Mouse (Mus musculus): ENCODE results near the gene Gng11.

Gng11 gene

DNA sequence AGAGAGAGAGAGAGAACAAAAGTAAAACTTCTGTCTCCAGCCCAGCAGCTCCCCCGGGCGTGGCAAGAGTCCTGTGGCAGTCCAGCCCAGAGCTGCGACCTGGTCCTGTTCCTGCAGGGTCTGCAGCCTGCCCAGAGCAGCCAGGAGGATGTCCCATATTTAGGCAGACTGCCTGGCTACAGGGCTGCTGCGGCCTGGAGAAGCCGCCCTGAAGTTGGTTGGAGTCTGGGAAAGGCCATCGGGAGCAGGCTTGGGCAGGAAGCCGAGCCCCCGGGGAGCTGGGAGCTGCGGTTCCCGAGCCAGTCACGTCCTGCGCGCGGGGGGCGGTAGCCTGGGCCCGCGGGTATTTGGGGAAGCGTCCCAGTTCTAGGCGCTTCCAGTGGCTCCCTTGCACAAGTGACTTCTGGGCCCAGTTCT is at the start of gene Gng11:
Gene Gng11 (plus strand): TSS at position 15 of the 417 bp plus-strand sequence.
- peak; percentile 26 for DNase-seq (ENCODE audit: low read depth, low spot score)

DNA sequence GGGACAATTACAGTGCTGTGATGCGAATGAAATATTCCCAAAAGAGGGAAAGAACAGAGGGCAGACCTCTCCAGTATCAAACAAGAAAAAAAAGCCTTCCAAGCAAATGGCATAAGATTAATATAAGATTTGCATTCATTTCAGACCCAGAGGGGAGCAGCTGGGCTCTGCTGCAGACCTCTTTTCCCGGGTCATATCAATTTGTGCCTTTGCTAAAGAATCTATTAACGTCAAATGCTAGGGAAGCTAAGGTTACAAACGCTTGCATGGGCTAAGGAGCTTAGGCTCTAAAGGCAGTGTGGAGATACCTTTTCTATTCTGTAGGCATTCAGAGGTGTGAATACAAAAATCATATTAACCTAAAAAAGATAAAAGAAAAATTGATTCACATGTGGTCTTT is 48.7 kb upstream of the Gng11 start:
- DNase-seq (ENCODE audit: low read depth, low spot score), result no peak

DNA sequence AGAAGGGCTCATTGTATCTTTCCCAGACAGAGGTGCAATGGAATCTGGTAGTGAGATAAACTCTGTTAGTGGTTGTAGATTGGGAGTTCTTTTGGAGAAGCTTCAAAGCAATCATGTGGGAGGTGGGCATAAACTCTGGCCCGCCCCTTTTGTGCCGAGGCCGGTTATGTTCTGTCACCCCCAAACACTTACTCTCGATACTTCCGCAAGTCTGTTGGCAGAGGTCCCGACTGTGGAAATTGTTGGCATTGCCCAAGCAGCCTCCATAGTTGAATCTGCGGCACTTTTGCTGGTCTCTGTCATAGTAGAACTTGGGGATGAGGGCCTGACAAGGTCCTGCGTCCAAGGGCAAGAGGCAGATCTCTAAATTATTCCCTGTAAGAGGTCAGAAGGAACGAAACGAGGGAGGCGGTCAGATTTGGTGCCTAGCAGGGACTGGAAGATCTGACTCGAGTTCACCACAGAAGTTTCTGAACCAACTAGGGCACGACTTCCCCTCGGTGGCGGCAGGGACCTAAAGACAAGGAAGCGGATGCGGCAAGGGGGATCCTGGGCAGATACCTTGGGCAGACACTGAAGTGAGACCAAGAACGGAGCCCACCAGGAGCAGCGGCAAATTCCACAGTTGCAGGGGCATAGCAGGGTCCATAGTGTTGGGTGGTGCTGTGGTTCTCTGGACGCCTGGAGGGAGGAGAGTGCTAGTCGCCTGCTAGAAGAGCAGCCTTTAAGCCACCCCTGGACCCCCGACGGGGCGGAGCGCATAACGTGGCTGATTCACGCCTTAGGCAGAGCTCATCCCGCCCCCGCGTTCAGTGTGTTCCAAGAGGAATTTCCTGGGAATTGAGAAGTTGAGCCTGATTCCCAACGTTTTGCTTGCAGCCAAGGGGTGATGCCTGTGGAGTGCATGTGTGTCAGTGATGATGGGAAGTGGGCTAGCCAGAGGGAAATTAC is 35.8 kb upstream of the Gng11 start:
- peak; percentile 29 for DNase-seq (ENCODE audit: low read depth, low spot score)

DNA sequence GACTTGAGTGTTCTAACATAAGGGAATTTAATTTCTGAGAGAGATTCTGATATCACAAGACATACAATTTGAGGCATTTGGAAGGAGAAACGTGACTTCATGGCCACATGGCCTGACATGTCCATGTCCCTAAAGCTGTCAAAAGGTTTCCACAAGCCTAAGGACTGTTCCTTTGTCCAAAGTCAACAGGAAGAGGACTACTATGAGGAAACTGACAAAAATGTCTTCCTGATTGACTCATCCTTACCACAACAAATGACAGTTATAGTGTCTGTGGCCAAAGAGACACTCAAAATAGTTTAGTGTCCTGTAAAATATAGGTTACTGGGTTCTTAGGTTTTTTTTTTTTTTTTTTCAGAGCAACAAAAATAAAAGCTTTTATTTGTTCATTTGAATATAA is 30.0 kb upstream of the Gng11 start:
- DNase-seq (ENCODE audit: low read depth, low spot score), result no peak

DNA sequence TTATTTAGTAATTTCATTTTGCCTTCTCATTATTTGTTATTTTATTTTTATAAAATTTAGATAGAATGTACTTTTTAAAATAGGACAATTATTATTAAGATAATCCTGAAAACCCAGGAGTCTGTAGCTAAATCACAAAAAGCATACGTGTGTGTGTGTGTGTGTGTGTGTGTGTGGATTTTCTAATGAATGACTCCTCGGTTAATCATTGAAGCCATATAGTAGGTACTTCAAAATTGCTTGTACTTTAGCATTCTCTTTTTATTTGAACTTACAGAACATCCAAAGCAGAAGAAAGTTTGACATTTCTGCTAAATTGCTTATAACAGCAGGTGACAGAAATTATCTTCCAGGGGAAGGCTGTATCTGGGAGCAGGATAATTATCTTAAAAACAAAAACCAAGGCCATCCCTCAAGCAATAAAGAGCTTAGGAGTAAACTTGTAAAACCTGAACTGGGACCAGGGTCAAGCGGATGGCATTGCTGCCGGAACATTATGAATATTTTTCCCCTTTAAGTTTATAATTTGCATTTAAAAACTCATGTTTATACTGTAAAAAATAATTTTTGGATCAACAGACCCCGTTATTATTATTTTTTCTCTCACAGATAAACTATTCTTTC is 20.9 kb upstream of the Gng11 start:
- DNase-seq (ENCODE audit: low read depth, low spot score), result no peak

DNA sequence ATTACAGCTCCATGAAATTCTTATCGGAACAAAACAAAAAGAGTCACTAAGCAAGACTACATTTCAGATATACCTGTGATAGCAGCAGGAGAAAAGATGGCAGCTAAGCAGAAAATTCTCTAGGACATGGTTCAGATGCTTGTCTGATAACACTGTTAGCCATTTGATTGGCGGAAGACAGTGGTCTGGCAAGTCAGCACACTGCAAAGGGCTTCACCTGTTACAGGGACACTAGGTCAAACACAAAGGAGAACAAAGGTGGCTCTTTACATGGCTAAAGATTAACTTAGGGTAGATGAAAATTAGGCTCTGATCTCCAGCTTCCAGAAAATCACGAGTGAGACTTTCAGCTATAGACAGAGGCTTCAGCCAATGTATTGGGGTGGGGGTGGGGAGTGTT is 15.0 kb upstream of the Gng11 start, which contains the start of gene Tfpi2:
Gene Tfpi2 (minus strand): TSS at position 170 of the 400 bp plus-strand sequence.
- no peak for DNase-seq (ENCODE audit: low read depth, low spot score)

DNA sequence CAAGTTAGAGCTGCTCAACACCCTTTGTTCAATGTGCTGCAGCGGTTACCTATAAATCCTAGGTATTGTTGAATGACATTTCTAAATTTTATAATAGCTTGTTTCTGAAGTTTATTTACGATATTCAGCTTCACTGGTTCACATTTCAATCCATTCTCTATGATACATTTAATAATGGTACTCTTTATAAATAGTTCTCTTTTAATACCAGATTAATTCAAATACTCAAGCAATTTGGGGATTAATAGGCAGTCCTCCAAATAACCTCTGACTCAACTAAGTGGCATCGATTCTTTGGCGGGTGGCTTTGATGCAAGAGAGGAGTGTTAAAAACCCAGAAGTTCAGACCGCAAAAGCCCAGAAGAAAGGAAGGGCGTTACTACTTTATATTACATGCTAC is 10.2 kb upstream of the Gng11 start, which contains the start of gene Gngt1:
Gene Gngt1 (plus strand): TSS at position 301 of the 400 bp plus-strand sequence.
- no peak for DNase-seq (ENCODE audit: low read depth, low spot score)

DNA sequence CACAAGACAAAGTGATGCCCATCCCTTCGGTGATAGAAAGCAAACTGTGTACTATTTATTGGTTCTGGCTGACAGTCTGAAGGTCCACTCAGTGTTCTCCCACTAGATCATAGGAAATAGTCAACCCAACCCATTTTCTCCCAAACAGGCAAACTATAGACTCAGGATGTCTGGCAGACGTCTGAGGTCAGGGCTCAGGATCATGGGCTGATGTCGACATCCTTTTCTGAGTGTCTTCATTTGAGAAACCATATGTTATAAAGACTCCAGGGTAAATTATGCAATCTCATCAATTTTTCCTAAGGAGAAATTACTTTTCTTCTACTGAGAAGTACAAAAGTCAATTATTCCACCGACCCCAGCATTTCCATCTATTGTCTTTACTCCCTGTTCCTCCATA is 5.6 kb upstream of the Gng11 start:
- no peak for DNase-seq (ENCODE audit: low read depth, low spot score)

DNA sequence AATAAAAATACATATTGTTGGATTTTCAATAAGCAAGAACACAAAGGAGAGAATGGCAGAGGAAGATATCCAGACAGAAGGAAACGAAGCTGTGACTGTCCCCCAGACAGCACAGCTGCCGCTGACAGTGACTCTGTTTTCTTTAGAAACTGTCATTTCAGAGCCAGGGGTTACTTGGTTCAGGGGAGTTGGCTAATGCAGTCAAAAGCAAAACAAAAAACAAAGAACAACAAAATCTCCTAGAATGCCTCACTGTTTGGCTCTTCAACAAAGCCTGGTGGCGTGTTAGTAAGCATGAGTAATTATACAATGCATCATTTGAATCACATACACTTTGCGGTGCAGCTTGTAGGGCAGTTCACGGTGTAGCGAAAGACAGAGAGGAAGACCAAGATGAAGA is 4.4 kb upstream of the Gng11 start:
- no peak for DNase-seq (ENCODE audit: low read depth, low spot score)

DNA sequence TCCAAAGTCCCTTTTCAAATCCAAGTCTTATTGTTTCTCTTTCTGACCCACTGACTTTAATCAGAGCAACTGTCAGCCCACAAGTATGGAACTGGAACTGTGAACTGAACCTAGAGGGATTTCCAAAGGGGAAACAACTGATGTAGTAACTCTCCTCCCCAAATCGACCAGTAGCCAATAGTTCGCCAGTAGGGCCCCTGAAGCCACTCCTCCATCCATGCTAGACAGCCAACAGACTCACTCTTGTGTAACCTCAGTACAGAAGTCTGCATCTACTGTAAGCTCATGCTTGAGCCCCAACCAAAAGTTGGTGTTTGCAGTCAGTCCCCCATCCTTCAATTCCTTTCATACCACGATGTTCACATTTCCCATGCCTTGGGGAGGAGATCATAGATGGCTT is 3.0 kb upstream of the Gng11 start:
- DNase-seq (ENCODE audit: low read depth, low spot score), result no peak

DNA sequence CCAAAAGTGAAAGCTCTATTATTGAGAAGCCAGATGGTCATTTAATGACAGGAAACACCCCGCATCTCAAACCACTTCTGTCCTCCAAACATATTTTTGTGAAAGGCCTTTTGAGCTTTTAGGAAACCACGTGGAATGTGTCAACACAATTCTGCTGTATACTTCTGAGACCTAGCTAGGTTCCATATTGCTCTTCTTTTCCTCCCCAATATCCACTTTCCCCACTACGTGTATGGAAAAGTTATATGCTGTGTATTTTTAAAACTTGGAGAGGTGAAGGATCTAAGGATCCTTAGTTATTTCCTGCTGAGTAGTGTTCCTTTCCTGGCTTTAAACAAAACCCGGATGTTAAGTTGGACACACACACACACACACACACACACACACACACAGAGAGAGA is 259 bp upstream of the Gng11 start:
- no peak for DNase-seq (ENCODE audit: low read depth, low spot score)

DNA sequence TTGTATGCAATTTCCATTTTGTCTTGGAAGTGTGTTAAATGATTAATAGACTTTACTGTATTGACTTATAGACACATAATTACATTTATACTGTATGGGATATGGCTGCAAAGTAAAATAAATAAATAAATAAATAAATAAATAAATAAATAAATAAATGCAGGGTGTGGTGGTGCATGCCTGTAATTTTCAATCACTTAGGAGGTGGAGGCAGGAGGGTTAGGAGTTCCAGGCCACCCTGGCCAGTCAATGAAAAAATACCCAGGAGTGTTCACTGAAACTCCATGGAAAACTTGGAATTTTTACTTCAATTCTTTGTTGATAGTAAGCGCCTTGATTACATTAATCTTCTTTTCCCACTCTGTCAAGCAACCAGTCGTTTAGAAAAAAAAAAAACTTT is 1.1 kb downstream of the Gng11 start:
- no peak for DNase-seq (ENCODE audit: low read depth, low spot score)

DNA sequence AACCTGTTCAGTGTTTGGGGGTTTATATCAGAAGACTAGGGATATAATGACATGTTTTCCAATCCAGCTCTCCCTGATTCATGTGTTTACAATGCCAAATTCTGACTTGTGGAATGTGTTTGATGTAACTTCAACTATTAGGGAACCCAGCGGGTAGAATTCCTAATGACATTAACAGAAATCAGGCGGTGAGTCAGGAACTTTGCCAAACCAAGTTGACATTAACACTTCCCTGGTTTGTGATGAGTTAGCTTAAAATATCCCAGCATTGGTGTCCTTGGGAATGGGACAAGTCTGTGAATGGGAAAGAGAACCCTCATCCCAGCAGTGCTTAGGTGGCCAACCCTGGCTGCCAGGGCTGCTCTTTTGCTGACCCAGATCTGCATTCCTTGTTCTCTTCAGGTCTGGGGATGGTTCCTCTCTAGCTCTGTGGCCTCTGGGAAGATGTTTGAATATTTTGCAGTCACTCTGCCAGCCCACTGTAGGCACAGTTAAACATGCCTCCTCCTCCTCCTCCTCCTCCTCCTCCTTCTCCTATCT is 4.9 kb downstream of the Gng11 start:
- no peak for DNase-seq (ENCODE audit: low read depth, low spot score)

DNA sequence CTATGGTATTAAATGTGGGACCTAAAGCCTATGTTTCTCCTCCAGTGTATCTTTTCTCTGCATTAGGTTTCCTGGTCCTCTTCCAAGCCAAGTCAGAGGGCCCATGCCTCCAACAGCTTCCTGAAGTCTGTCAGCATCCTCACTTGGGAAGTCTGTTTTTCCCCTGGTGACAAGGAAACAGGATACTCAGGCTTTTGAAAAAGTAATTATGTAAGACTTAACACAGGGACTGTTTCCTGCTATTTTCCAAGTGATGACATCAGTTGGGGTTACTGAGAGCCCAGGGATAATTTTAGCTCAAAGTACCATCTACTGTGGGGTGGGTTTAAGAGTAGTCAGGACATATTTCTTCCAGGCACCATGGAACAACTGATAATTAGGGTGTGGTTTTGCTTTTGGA is 5.8 kb downstream of the Gng11 start:
- DNase-seq (ENCODE audit: low read depth, low spot score), result no peak

DNA sequence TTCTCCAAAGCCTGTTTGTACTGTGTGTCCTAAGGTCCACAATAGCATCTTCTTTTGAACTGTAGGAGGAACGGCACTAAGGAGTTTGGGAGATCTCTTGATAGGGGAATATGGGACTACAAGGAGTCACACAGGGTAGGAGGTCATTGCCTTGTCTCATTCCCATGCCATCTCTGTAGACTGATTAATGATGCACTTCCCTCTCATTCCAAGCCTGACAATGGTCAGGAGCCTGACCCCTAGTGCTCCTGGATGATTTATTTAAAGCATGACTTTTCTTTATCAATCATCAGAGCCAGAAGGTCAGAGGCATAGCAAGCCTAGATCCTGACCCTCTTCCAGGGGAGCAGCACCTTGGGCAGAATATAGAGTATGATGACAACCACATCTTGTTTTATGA is 18.9 kb downstream of the Gng11 start:
- DNase-seq (ENCODE audit: low read depth, low spot score), result no peak

DNA sequence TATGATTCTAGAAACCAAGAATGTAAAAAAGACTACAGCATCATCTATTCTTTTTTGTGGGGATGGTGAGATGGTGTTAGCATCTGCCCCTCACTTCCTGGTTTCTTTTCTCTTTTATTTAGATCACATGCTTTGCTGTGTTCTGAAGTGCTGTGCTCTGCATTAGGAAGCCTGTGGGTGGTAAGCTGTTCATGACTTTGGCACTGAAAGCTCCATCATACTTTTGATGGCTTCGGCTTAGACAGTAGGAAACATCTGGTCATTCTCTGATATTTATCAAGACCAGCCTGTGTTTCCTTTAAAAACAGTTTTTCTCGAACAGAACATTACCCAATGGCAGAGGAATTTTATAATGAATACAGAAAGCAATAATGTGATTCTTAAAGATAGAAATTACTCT is 22.7 kb downstream of the Gng11 start:
- no peak for DNase-seq (ENCODE audit: low read depth, low spot score)

DNA sequence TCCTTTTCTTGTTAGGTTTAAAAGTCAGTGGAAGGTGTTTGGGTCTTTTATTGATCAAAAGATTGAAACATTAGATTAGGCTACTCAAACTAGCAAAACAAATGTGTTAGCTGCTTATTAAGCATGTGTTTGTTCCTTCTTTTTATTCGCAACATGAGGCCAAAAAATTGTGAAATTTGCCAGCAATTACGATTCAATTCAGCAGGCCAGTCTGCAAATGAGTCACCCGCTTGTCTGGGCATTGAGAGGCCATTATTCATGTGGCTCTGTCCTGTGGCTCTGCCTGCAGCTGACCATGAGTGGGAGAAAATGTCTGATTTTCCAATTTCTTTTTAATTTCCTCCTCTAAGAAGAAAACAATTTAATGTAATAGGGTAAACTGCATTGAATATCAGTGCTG is 27.3 kb downstream of the Gng11 start:
- DNase-seq (ENCODE audit: low read depth, low spot score), result no peak

DNA sequence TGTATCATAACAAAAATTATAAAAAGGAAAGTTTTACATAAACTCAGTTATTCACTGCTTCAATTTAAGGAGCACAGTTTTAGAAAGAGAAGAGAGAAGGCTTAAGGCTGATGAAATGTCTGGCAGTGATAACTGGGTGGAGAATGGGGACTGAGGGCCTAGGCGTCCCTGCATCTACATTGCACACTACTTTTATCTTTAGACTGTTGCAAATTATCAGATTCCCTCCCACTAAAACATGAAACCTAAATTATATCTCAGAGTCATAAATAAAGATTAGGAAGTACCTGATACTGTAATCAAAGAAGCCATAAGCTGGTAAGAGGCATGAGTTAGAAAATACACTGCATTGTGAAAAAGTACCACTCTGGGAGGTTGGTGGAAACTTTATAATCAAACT is 38.1 kb downstream of the Gng11 start:
- DNase-seq (ENCODE audit: low read depth, low spot score), result no peak

DNA sequence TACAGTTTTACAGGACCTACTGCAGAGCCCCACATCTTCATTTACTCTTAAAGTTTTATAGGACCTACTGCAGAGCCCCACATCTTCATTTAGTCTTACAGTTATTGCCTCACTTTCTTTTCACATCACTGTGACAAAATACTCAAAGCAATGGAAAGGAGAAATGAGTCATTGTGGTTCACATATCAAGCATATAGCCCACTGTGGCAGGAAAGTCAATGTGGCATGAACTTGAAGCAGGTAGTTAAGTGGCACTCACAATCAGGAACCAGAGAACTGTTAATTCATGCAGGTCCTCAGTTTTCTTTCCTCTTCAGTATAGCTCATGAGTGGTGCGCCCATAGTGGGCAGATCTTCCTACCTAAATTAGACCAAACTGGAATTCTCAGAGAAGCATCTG is 43.5 kb downstream of the Gng11 start:
- no peak for DNase-seq (ENCODE audit: low read depth, low spot score)

DNA sequence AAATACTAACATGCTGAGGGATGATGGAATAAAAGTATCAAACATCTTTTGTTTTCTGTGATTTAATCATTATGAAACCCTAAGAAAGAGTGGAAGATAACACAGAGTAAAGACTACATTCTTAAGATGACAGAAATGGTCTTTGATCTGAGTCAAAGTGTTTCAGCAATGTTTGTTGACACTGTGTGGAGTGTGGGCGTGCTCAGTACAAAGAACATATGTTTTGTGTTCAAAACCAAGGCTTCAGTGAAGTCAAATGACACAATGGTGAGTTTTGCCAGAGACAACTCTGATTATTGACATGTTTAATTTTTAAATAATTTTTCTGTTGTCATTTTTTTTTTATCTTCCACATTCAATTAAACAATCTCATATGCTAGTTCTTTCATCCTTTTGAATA is 49.1 kb downstream of the Gng11 start:
- DNase-seq (ENCODE audit: low read depth, low spot score), result no peak

DNA sequence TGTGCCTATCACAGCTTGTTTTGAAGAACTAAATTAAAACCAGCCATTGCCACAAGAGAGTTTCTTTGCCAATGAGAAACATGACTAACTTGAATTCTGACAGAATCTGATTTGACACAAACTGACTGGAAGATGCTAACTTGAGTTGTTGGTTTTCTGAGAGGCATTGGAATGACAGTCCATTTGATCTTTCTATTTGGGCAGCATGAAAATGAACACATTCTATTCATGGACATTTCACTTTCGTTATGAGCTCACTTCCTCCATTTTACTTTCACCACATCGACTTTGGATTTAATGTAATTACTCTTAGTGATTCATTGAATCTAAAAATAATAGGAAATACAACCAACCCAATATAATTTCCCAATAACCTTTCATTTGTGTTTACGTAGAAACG is 50.7 kb downstream of the Gng11 start:
- DNase-seq (ENCODE audit: low read depth, low spot score), result no peak

Measured in ES-CJ7 (cell line).